Mouse (Mus musculus) regulatory T cell (primary cell): ENCODE data around the gene Nol12.

Experiments used
- in situ Hi-C: fragments of 300-600 bp; cut with MboI, MseI; formaldehyde crosslinking; loops from one replicate; pipeline ENCODE4 v1.15.1; 2025; ENCODE audit warnings: high pct_unique_total_duplicates

The Nol12 gene

GRCm38 (mm10) chr15:78948152-78948725 lies 13.5 kb downstream of the Nol12 start:
- in situ Hi-C loops, result no loop called here

- in situ Hi-C loops, result no loop called here
Observed at GRCm38 (mm10) chr15:78948883-78949282, 14.2 kb downstream of the Nol12 start.

- in situ Hi-C loops, result no loop called here
Observed at GRCm38 (mm10) chr15:78955663-78956062, 20.9 kb downstream of the Nol12 start.

- in situ Hi-C loops, result no loop called here
Observed at GRCm38 (mm10) chr15:78956351-78956750, 21.6 kb downstream of the Nol12 start.

GRCm38 (mm10) chr15:78957021-78957420 lies 22.3 kb downstream of the Nol12 start:
- in situ Hi-C loops, result no loop called here

GRCm38 (mm10) chr15:78959537-78959936 lies 24.8 kb downstream of the Nol12 start:
- in situ Hi-C loops, result no loop called here

- in situ Hi-C loops, result no loop called here
Observed at GRCm38 (mm10) chr15:78960088-78960487, 25.4 kb downstream of the Nol12 start.

GRCm38 (mm10) chr15:78962885-78963284 lies 28.2 kb downstream of the Nol12 start:
- in situ Hi-C loops, result no loop called here

- in situ Hi-C loops, result no loop called here
Observed at GRCm38 (mm10) chr15:78971626-78972025, 36.9 kb downstream of the Nol12 start.

- in situ Hi-C loops, result no loop called here
Observed at GRCm38 (mm10) chr15:78973950-78974349, 39.2 kb downstream of the Nol12 start.

GRCm38 (mm10) chr15:78977676-78978159 lies 43.0 kb downstream of the Nol12 start:
- in situ Hi-C loops, result no loop called here

GRCm38 (mm10) chr15:78978875-78979274 lies 44.1 kb downstream of the Nol12 start:
- in situ Hi-C loops, result no loop called here

- in situ Hi-C loops, result no loop called here
Observed at GRCm38 (mm10) chr15:78980084-78980483, 45.4 kb downstream of the Nol12 start.

GRCm38 (mm10) chr15:78982658-78983435 lies 48.1 kb downstream of the Nol12 start:
- in situ Hi-C loops, result no loop called here

- in situ Hi-C loops, result no loop called here
Observed at GRCm38 (mm10) chr15:78983436-78984285, 48.9 kb downstream of the Nol12 start.

GRCm38 (mm10) chr15:78984286-78984778 lies 49.6 kb downstream of the Nol12 start:
- in situ Hi-C loops, result no loop called here

- in situ Hi-C loops, result no loop called here
Observed at GRCm38 (mm10) chr15:78986536-78987220, 51.9 kb downstream of the Nol12 start.

GRCm38 (mm10) chr15:78988499-78988971 lies 53.8 kb downstream of the Nol12 start:
- in situ Hi-C loops, result no loop called here

- in situ Hi-C loops, result no loop called here
Observed at GRCm38 (mm10) chr15:78989152-78990092, 54.7 kb downstream of the Nol12 start.

- in situ Hi-C loops, result no loop called here
Observed at GRCm38 (mm10) chr15:78990093-78990463, 55.3 kb downstream of the Nol12 start.
